Mouse (Mus musculus): ENCODE measurements around the gene Rapgef6. TPM values are rescaled to one million over a fixed set of nuclear protein-coding genes. Genes with fewer than 3 reads are reported as not detected.

Rapgef6 gene
- polyA plus RNA-seq, 1 experiment from 2014 or later, result 20.3 TPM

DNA sequence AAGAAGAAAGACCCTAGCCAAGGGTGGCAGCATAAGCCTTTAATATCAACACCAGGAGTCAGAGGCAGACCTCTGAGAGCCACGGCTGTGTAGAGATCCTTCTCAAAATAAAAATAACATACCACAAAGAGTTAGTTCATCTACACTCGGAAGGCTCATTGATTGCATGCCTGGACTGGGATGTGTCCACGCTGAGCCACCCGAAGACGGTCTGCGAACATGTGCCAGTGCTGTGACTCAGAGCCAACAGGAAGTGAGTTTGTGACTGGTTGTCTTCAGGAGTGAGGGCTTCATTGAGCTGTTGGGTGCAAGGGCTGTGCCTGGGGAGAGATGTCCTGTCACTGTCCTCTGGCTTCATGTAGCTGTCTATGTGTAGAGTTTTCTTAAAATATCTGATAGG, 171.0 kb downstream of the Rapgef6 start:
- no peak overlapping the region for H3K4me2 ChIP-seq (ENCODE audit: low read length)

DNA sequence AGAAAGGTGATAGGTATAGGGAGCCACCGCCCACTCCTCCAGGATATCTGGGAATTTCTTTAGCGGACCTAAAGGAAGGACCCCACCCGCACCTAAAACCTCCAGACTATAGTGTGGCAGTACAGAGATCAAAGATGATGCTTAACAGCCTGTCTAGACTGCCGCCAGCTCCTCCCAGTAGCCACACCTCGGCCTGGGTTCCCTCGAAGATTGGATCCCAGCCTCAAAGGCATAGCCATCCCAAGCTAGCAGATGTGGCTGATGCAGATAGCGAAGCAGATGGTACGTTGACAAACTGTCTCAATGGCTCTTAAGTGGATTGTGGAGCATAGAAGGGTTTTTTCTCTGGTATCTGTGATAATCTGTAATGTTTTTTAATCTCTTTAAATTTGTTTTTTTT, 171.6 kb downstream of the Rapgef6 start:
- TF ChIP-seq CTCF (IDR thresholded peaks at IDR 0.05; ENCODE audit: low read depth), result no peak
- Histone ChIP-seq H3K9me3 (replicated peaks; ENCODE audit: low read length) (no peaks in the 10 kb centered on the region), H3K4me3 (replicated peaks; ENCODE audit: low read depth, low read length) (no peak overlapping the region), H3K27me3 (ENCODE audit: insufficient read depth, low read length) (no peaks in the 10 kb centered on the region), H3K36me3 (ENCODE audit: insufficient read depth, low read length) (peaks cover 33% of the 10 kb centered on the region), H3K4me1 (replicated peaks; ENCODE audit: insufficient read depth, low read length) (no peaks in the 10 kb centered on the region), H3K4me2 (ENCODE audit: low read length) (no peak overlapping the region), H3K27ac (no peak overlapping the region), H3K9ac (ENCODE audit: low read depth, low read length) (no peak overlapping the region)
- 60% methylated on average over 8 of the region's 8 CpGs for WGBS
- DNase-seq (ENCODE audit: low spot score) (no peak), ATAC-seq (replicated peaks; ENCODE audit: low FRiP score, low read depth) (no peak)

More for the DNA sequence above, 171.0 kb downstream of the Rapgef6 start:
- WGBS, result 83% methylated on average over 6 of the region's 6 CpGs
- no peaks in the 10 kb centered on the region for H3K27me3 ChIP-seq (ENCODE audit: insufficient read depth, low read length)
- H3K4me3 ChIP-seq (replicated peaks; ENCODE audit: low read depth, low read length), result no peak overlapping the region
- peaks cover 33% of the 10 kb centered on the region for H3K36me3 ChIP-seq (ENCODE audit: insufficient read depth, low read length)
- H3K27ac ChIP-seq, result no peak overlapping the region
- H3K9me3 ChIP-seq (replicated peaks; ENCODE audit: low read length), result no peaks in the 10 kb centered on the region
- no peak for ATAC-seq (replicated peaks; ENCODE audit: low FRiP score, low read depth)
- H3K9ac ChIP-seq (ENCODE audit: low read depth, low read length), result no peak overlapping the region
- H3K4me1 ChIP-seq (replicated peaks; ENCODE audit: insufficient read depth, low read length), result no peaks in the 10 kb centered on the region
- DNase-seq (ENCODE audit: low spot score), result no peak
- no peak for TF ChIP-seq CTCF (IDR thresholded peaks at IDR 0.05; ENCODE audit: low read depth)

DNA sequence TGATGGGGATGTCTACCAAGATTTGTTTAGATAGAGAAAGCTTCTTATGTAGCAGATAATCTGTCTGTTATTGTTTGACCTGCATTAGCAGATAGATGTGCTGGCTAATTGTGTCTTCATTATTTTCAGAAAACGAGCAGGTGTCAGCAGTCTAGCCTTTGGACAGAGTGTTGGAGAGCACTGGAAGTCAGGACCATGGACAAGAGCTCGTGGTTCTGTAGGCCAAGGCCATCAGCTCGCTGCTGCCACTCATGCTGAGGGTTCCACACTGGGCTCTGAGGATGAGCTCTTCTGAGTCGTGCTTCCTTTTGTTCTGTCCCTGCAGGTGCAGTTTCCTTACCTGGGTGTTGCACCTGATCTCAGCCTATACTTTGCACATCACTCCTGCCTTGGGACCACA, 173.3 kb downstream of the Rapgef6 start:
- no peaks in the 10 kb centered on the region for H3K4me1 ChIP-seq (replicated peaks; ENCODE audit: insufficient read depth, low read length)
- H3K4me3 ChIP-seq (replicated peaks; ENCODE audit: low read depth, low read length), result no peak overlapping the region
- no peak overlapping the region for H3K27ac ChIP-seq
- H3K9ac ChIP-seq (ENCODE audit: low read depth, low read length), result no peak overlapping the region
- peaks cover 24% of the 10 kb centered on the region for H3K36me3 ChIP-seq (ENCODE audit: insufficient read depth, low read length)
- WGBS, result 64% methylated on average over 4 of the region's 4 CpGs
- DNase-seq (ENCODE audit: low spot score), result peak; percentile 13
- no peak for TF ChIP-seq CTCF (IDR thresholded peaks at IDR 0.05; ENCODE audit: low read depth)
- no peaks in the 10 kb centered on the region for H3K27me3 ChIP-seq (ENCODE audit: insufficient read depth, low read length)
- H3K4me2 ChIP-seq (ENCODE audit: low read length), result no peak overlapping the region
- no peaks in the 10 kb centered on the region for H3K9me3 ChIP-seq (replicated peaks; ENCODE audit: low read length)
- ATAC-seq (replicated peaks; ENCODE audit: low FRiP score, low read depth), result no peak

DNA sequence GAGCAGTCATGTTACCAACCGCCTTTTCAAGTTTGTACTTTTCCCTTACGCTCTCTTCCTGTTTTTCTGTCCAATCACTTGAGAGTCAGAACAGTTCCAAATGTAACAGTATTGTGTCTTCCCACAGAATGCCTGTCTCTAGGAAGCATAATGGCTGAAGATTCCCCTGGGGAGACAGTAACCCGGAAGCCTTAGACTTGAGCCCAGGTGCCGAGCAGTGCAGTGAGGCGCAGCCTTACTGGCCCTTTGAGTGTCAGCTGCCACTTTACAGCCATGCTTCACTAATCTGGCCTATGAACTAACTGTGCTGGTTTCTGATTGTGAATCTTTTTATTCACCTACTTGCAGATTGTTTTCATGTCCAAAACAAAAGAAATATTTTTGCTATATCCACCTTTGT, 175.0 kb downstream of the Rapgef6 start:
- no peak overlapping the region for H3K4me3 ChIP-seq (replicated peaks; ENCODE audit: low read depth, low read length)
- TF ChIP-seq CTCF (IDR thresholded peaks at IDR 0.05; ENCODE audit: low read depth), result no peak
- no peak overlapping the region for H3K9ac ChIP-seq (ENCODE audit: low read depth, low read length)
- no peaks in the 10 kb centered on the region for H3K27me3 ChIP-seq (ENCODE audit: insufficient read depth, low read length)
- no peaks in the 10 kb centered on the region for H3K9me3 ChIP-seq (replicated peaks; ENCODE audit: low read length)
- 0 out of 2 replicates have a peak, but pooled peaks cover 16% of the 10 kb centered on the region for H3K36me3 ChIP-seq (ENCODE audit: insufficient read depth, low read length)
- 77% methylated on average over 5 of the region's 5 CpGs for WGBS
- ATAC-seq (replicated peaks; ENCODE audit: low FRiP score, low read depth), result no peak
- no peak overlapping the region for H3K27ac ChIP-seq
- DNase-seq (ENCODE audit: low spot score), result no peak
- no peak overlapping the region for H3K4me2 ChIP-seq (ENCODE audit: low read length)
- H3K4me1 ChIP-seq (replicated peaks; ENCODE audit: insufficient read depth, low read length), result no peaks in the 10 kb centered on the region

DNA sequence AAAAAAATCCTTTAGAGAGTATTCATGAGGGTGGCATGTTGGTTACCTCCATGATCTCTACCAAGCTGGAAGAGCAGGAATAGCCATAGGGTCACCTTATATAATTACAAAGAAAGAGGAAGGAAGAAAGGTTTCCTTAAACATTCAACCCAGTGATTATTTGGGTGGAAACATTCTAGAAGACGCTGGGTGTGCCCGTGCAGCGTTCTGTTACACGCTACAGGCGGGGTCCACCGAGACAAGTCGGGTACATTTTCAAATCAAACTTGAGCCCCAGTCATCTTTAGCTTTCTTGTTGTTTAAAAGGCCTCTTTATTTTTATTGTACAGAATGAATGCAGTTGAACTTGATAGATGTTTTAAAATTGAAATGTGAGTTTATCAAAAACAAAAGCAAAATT, 176.0 kb downstream of the Rapgef6 start:
- no peak for DNase-seq (ENCODE audit: low spot score)
- Histone ChIP-seq H3K27ac (no peak overlapping the region), H3K4me2 (ENCODE audit: low read length) (no peak overlapping the region), H3K9ac (ENCODE audit: low read depth, low read length) (no peak overlapping the region), H3K4me3 (replicated peaks; ENCODE audit: low read depth, low read length) (no peak overlapping the region), H3K4me1 (replicated peaks; ENCODE audit: insufficient read depth, low read length) (no peaks in the 10 kb centered on the region), H3K27me3 (ENCODE audit: insufficient read depth, low read length) (no peaks in the 10 kb centered on the region), H3K36me3 (ENCODE audit: insufficient read depth, low read length) (0 out of 2 replicates have a peak, but pooled peaks cover 16% of the 10 kb centered on the region), H3K9me3 (replicated peaks; ENCODE audit: low read length) (no peaks in the 10 kb centered on the region)
- TF ChIP-seq CTCF (IDR thresholded peaks at IDR 0.05; ENCODE audit: low read depth), result no peak
- no peak for ATAC-seq (replicated peaks; ENCODE audit: low FRiP score, low read depth)
- 96% methylated on average over 7 of the region's 7 CpGs for WGBS

DNA sequence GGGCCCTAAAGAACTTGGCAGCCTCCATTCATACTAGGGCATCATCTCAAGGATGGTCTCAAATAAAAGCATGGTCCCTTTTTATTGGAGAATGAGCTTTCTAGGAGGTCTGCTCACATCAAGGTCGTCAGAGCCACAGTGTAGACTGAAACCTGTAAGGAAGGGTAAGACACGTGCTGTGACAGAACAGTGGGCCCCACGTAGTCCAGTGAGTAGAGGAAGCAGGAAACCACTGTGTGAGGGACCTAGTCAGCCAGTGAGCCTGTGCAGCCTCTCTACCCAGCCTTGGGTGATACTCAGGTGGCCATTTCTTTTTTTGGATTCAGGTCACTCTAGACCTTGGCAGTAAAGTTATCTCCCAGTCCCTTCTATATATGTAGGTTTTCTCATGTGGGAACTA, 177.3 kb downstream of the Rapgef6 start:
- H3K4me2 ChIP-seq (ENCODE audit: low read length), result no peak overlapping the region
- ATAC-seq (replicated peaks; ENCODE audit: low FRiP score, low read depth) (no peak), DNase-seq (ENCODE audit: low spot score) (no peak)
- H3K27ac ChIP-seq, result no peak overlapping the region
- 0 out of 2 replicates have a peak, but pooled peaks cover 9% of the 10 kb centered on the region for H3K36me3 ChIP-seq (ENCODE audit: insufficient read depth, low read length)
- no peak for TF ChIP-seq CTCF (IDR thresholded peaks at IDR 0.05; ENCODE audit: low read depth)
- WGBS, result 73% methylated on average over 3 of the region's 3 CpGs
- H3K4me1 ChIP-seq (replicated peaks; ENCODE audit: insufficient read depth, low read length), result no peaks in the 10 kb centered on the region
- no peak overlapping the region for H3K4me3 ChIP-seq (replicated peaks; ENCODE audit: low read depth, low read length)
- H3K9me3 ChIP-seq (replicated peaks; ENCODE audit: low read length), result no peaks in the 10 kb centered on the region
- H3K27me3 ChIP-seq (ENCODE audit: insufficient read depth, low read length), result no peaks in the 10 kb centered on the region
- no peak overlapping the region for H3K9ac ChIP-seq (ENCODE audit: low read depth, low read length)

DNA sequence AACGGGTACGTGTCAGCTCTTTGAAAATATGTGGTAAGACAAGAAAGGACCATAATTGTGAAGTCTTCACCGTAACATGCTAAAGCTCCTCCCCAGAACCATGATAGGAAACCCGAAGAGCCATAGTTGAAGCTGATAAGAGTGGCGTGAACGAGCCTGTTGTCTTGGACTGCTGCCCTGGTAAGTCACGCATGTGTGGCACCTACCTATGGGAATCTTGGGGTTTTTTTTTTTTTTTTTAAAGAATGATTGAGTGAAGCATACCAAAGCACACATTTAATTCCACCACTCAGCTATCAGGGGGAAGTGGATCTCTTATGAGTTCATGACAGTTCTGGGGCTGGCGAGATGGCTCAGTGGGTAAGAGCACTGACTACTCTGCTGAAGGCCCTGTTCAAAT, 179.2 kb downstream of the Rapgef6 start:
- Histone ChIP-seq H3K9me3 (replicated peaks; ENCODE audit: low read length) (no peaks in the 10 kb centered on the region), H3K27me3 (ENCODE audit: insufficient read depth, low read length) (no peaks in the 10 kb centered on the region), H3K9ac (ENCODE audit: low read depth, low read length) (no peak overlapping the region), H3K36me3 (ENCODE audit: insufficient read depth, low read length) (0 out of 2 replicates have a peak, but pooled peaks cover 3% of the 10 kb centered on the region), H3K4me2 (ENCODE audit: low read length) (no peak overlapping the region), H3K4me1 (replicated peaks; ENCODE audit: insufficient read depth, low read length) (no peaks in the 10 kb centered on the region), H3K4me3 (replicated peaks; ENCODE audit: low read depth, low read length) (no peak overlapping the region), H3K27ac (no peak overlapping the region)
- WGBS, result 84% methylated on average over 8 of the region's 8 CpGs
- no peak for DNase-seq (ENCODE audit: low spot score)
- TF ChIP-seq CTCF (IDR thresholded peaks at IDR 0.05; ENCODE audit: low read depth), result no peak
- no peak for ATAC-seq (replicated peaks; ENCODE audit: low FRiP score, low read depth)

Data from kidney, postnatal 0 days (tissue).